Mouse (Mus musculus) midbrain, embryonic 13.5 days (tissue): ENCODE measurements around the gene Isoc2b. TPM values are rescaled to one million over a fixed set of nuclear protein-coding genes. Genes with fewer than 3 reads are reported as not detected.
"Not testable (repeated sequence)": the region's sequence is repeated elsewhere in the genome, so short reads cannot be mapped to it uniquely, and the experiment has no call there.

ENCODE experiments used
- ATAC-seq: fragments of 200-750 bp; cut with Nextera tagmentation; 2 replicates; pipeline ENCODE4 v1.8.0; 2017; ENCODE audit warnings: mild to moderate bottlenecking, moderate TSS enrichment, moderate library complexity
- H3K27ac ChIP-seq: fragments of 300-500 bp; sonication (generic); 2 replicates; pipeline ENCODE4 v1.5.1; 2015; ENCODE audit warnings: inconsistent platforms, mild to moderate bottlenecking, moderate library complexity
- H3K27me3 ChIP-seq: fragments of 300-500 bp; sonication (generic); 2 replicates; pipeline ENCODE4 v1.6.1; 2015; ENCODE audit warnings: mild to moderate bottlenecking, inconsistent platforms
- H3K36me3 ChIP-seq: fragments of 300-500 bp; sonication (generic); 2 replicates; pipeline ENCODE4 v1.6.1; 2015; ENCODE audit warnings: mild to moderate bottlenecking, inconsistent platforms
- H3K4me1 ChIP-seq: fragments of 300-500 bp; sonication (generic); replicated peaks from 2 replicates; pipeline ENCODE4 v1.6.1; 2015; ENCODE audit warnings: inconsistent platforms
- H3K4me2 ChIP-seq: fragments of 300-500 bp; sonication (generic); replicated peaks from 2 replicates; pipeline ENCODE4 v1.6.1; 2015; ENCODE audit warnings: moderate library complexity, mild to moderate bottlenecking, inconsistent platforms
- H3K4me3 ChIP-seq: fragments of 300-500 bp; sonication (generic); replicated peaks from 2 replicates; pipeline ENCODE4 v1.5.1; 2015; ENCODE audit warnings: mild to moderate bottlenecking, inconsistent platforms
- H3K9ac ChIP-seq: fragments of 300-500 bp; sonication (generic); replicated peaks from 2 replicates; pipeline ENCODE4 v1.6.1; 2015; ENCODE audit warnings: mild to moderate bottlenecking, inconsistent platforms
- H3K9me3 ChIP-seq: fragments of 300-500 bp; sonication (generic); 2 replicates; pipeline ENCODE4 v1.6.1; 2016; ENCODE audit warnings: mild to moderate bottlenecking, inconsistent platforms
- WGBS: fragments of 180-500 bp; shearing (Covaris S2); methylation state at CpG from one replicate; pipeline ENCODE4 v1.1.7; 2015; 5-methylcytosine and 5-hydroxymethylcytosine counted together
- polyA plus RNA-seq: library from polyadenylated mRNA; unstranded; fragments of >200 nt; fragmentation: Nextera tagmentation; extraction: Ambion mirVana; gene quantifications from 2 replicates; pipeline ENCODE4 v1.2.1, GENCODE M21; 2015

Isoc2b gene
- polyA plus RNA-seq, 1 experiment from 2014 or later: 3.3 TPM

DNA sequence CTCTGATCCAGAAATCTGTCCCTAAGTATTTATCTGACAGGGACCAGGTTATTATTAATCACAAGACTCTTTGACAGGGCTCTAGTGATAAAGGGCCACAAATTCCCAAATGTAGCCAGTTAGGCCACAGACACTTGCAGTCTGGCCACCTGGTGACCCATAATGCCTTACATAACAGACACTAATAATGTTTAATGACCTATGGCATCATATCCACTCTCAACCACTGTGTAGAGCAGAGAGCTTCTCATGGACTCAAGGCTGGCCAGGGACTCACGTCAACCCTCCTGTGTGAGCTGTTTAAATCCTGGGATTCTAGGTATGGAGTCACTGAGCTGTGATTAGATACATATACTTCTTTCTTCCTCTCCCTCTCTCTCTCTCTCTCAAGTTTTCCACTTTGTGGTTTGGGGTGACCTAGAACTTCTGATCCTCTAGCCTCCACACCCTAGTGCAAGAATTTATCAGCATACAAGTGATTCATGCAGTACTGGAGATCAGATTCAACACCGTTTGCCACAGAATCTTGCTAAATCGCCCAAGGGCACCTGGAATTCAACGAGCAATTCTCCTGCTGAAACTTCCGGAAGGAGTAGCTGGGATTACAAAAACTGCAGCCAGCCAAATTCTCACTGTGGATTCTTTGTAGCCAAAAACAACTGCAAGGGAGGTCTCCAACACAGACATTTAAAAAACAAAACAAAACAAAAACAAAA is 5.8 kb downstream of the Isoc2b start:
- no peak for ATAC-seq

DNA sequence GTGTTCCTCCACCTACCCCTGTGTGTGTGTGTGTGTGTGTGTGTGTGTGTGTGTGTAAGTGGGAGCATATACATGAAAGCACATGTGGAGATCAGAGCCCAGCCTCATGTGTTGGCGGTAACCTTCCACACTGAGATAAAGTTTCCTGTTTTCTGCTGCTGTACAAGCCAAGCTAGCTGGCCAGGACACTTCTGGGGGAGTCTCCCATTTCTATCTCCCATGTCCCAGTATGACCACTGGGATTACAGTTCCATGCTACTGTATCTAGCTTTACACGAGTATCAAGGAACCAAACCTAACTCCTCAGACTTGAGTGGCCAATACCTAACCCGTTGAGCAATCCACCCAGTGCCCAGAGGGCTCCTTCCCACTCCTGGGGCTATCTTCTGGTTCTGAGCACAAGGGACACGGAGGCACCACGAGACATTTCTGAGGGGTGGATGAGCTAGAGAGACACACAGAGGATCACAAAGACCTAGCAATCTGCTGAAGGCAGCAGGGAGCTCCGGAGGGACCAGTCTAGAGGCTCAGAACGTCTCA is 6.4 kb downstream of the Isoc2b start:
- Histone ChIP-seq H3K9me3 (no peaks in the 10 kb centered on the region), H3K4me3 (no peak overlapping the region), H3K27me3 (no peaks in the 10 kb centered on the region), H3K9ac (no peak overlapping the region), H3K36me3 (no peaks in the 10 kb centered on the region), H3K4me1 (peaks cover 13% of the 10 kb centered on the region), H3K4me2 (no peak overlapping the region), H3K27ac (no peak overlapping the region)
- 79% methylated on average over 7 of the region's 7 CpGs for WGBS
- no peak for ATAC-seq

More for the DNA sequence above, 5.8 kb downstream of the Isoc2b start:
- 84% methylated on average over 5 of the region's 5 CpGs for whole genome bisulfite sequencing
- H3K9ac ChIP-seq: no peak overlapping the region
- no peaks in the 10 kb centered on the region for H3K9me3 ChIP-seq
- H3K36me3 ChIP-seq: no peaks in the 10 kb centered on the region
- H3K4me1 ChIP-seq: peaks cover 13% of the 10 kb centered on the region
- no peak overlapping the region for H3K4me3 ChIP-seq
- no peaks in the 10 kb centered on the region for H3K27me3 ChIP-seq
- H3K4me2 ChIP-seq: no peak overlapping the region
- no peak overlapping the region for H3K27ac ChIP-seq

DNA sequence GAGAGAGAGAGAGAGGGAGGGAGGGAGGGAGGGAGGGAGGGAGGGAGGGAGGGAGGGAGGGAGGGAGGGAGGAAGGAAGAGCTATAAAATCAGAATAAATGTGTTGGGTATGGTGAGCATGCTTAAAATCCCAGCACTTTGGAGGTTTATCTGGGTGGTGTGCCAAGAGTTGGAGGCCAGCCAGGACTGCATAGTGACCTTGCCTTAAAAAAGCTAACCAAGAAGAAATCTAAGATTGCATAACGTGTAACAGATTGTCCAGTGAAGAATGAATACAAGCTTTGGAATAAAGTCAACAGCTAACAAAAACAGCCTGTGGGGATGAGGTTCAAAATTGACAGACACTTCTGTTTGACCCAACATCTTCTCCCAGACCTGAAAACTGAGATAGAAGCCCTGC is 7.0 kb downstream of the Isoc2b start:
- H3K27ac ChIP-seq: no peak overlapping the region
- H3K36me3 ChIP-seq: no peaks in the 10 kb centered on the region
- no peak for ATAC-seq
- H3K9ac ChIP-seq: no peak overlapping the region
- H3K4me3 ChIP-seq: no peak overlapping the region
- H3K9me3 ChIP-seq: no peaks in the 10 kb centered on the region
- no peaks in the 10 kb centered on the region for H3K27me3 ChIP-seq
- no peak overlapping the region for H3K4me2 ChIP-seq
- WGBS: 73% methylated on average over 1 of the region's 1 CpGs
- peaks cover 13% of the 10 kb centered on the region for H3K4me1 ChIP-seq

DNA sequence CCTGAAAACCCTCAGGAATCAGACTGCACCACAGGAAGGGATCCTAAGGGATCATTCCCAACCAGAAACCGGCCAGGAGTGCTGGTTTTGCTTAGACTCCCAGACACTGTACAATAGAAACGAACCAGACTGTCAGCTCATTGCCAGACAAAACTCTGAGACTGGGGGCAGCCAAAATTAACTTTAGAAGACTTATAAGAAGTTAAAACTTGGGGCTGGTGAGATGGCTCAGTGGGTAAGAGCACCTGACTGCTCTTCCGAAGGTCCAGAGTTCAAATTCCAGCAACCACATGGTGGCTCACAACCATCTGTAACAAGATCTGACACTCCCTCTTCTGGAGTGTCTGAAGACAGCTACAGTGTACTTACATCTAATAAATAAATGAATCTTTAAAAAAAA is 9.1 kb downstream of the Isoc2b start:
- WGBS: 86% methylated on average over 3 of the region's 3 CpGs
- H3K9me3 ChIP-seq, ATAC-seq, H3K27ac ChIP-seq, H3K27me3 ChIP-seq, H3K4me2 ChIP-seq, H3K4me1 ChIP-seq, H3K4me3 ChIP-seq, H3K9ac ChIP-seq, H3K36me3 ChIP-seq: not testable (repeated sequence)

DNA sequence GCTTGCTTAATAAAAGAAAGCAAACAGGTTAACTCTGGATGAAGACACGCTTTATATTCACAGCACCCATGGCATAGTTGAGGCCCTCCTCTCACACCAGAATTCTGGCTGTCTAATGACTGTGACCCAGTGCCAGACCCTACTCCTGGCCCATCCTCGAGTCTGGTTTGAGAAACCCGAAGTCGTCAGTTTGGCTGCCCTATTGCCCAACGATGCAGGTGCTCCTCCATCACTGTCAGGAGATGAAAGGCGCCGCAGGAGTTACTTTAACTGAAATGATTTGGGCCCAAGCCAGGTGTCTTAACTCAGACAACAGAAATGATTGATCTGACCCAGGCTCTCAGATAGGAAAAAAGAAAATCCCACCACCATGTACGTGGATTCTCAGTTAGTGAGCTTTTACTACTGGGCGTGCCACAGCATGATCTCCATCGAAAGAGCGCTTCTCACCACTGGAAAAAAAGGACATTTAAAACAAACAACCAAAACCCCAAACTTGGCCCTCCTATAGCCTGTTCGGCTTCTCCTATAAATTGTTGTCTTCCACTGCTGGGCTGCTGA is 10.6 kb downstream of the Isoc2b start:
- H3K4me3 ChIP-seq: no peak overlapping the region
- WGBS: 83% methylated on average over 12 of the region's 12 CpGs
- no peaks in the 10 kb centered on the region for H3K36me3 ChIP-seq
- no peaks in the 10 kb centered on the region for H3K4me1 ChIP-seq
- H3K9ac ChIP-seq: no peak overlapping the region
- no peaks in the 10 kb centered on the region for H3K27me3 ChIP-seq
- no peaks in the 10 kb centered on the region for H3K9me3 ChIP-seq
- no peak overlapping the region for H3K4me2 ChIP-seq
- H3K27ac ChIP-seq: no peak overlapping the region
- ATAC-seq: no peak

DNA sequence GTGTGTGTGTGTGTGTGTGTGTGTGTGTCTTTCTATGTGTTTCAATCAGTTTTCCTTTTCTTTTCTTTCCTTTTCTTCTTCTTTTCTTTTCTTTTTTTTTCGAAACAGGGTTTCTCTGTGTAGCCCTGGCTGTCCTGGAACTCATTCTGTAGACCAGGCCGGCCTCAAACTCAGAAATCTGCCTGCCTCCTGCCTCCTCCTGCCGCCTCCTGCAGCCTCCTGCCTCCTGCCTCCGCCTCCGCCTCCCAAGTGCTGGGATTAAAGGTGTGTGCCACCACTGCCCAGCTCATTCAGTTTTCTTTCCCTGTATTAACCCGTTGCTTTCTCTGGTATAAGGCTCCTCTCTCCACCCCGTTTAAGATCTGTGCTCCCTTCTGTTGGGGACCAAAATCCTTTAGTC is 12.7 kb downstream of the Isoc2b start:
- Histone ChIP-seq H3K27ac (no peak overlapping the region), H3K27me3 (no peaks in the 10 kb centered on the region), H3K4me3 (no peak overlapping the region), H3K36me3 (no peaks in the 10 kb centered on the region), H3K9me3 (no peaks in the 10 kb centered on the region), H3K4me1 (no peaks in the 10 kb centered on the region), H3K9ac (no peak overlapping the region), H3K4me2 (no peak overlapping the region)
- WGBS: 55% methylated on average over 6 of the region's 7 CpGs
- ATAC-seq: no peak

DNA sequence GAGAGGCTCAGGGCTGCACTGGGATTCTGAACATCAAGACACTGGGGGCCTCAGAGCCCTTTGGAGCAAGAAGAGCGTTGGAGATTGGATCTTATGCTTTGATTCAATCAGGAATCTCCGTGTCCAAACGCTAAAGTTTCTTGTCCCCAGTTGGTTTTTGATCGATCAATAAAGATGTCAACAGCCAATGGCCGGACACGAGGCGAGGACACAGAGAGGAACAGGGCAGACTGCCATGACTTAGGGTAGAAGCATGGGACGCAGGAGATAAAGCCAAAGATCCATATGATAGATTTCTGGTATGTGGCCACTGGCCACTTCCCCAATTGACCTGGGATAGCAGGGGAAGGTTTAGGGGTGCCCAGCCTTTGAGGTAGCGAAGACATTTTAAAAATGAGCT is 13.6 kb downstream of the Isoc2b start:
- Histone ChIP-seq H3K27ac (no peak overlapping the region), H3K9me3 (no peaks in the 10 kb centered on the region), H3K4me1 (no peaks in the 10 kb centered on the region), H3K36me3 (no peaks in the 10 kb centered on the region), H3K9ac (no peak overlapping the region), H3K4me3 (no peak overlapping the region), H3K4me2 (no peak overlapping the region), H3K27me3 (no peaks in the 10 kb centered on the region)
- WGBS: 87% methylated on average over 9 of the region's 9 CpGs
- ATAC-seq: no peak

DNA sequence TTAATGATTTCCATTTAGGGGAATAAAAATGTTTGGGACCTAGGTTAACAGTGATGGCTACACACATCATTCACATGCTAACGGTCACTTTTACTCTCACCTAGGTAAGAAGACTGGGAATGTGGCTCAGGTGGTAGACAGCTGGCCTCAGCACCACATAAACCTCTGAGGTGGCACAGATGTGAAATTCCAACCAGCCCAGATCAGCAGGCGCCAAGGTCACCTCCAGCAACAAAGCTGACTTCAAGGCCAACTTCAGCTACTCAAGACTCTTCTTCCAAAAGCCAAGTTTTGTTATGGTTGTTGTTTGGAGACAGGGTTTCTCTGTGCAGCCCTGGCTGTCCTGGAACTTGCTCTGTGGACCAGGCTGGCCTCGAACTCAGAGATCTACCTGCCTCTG is 16.4 kb downstream of the Isoc2b start:
- WGBS: 89% methylated on average over 3 of the region's 3 CpGs
- Histone ChIP-seq H3K36me3 (no peaks in the 10 kb centered on the region), H3K4me3 (no peak overlapping the region), H3K9ac (no peak overlapping the region), H3K9me3 (no peaks in the 10 kb centered on the region), H3K27ac (no peak overlapping the region), H3K4me1 (no peaks in the 10 kb centered on the region), H3K4me2 (no peak overlapping the region), H3K27me3 (peaks cover 4% of the 10 kb centered on the region; the same call in 1 of the 2 replicates)
- no peak for ATAC-seq

DNA sequence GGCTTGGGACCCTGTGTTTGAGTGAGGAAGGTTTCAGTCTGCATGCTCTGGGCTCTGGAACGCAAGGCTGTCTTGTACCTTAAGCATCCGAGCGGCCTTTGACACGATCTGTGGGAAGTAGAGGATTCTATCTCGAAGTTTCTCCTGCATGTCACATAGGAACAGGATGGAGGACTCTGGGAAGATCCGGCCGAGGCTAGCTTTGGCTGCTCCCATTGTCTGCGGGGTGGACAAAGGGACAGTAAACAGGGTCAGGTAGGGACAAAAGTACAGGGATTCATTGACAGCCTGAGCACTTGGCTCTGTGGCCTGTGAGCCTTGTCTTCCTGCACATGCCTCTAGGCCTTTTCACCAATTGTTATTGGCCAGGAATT is 18.8 kb downstream of the Isoc2b start:
- Histone ChIP-seq H3K27me3 (peaks cover 9% of the 10 kb centered on the region), H3K27ac (no peak overlapping the region), H3K4me2 (no peak overlapping the region), H3K4me1 (no peaks in the 10 kb centered on the region), H3K36me3 (no peaks in the 10 kb centered on the region), H3K9ac (no peak overlapping the region), H3K9me3 (no peaks in the 10 kb centered on the region), H3K4me3 (no peak overlapping the region)
- WGBS: 68% methylated on average over 8 of the region's 8 CpGs
- no peak for ATAC-seq

DNA sequence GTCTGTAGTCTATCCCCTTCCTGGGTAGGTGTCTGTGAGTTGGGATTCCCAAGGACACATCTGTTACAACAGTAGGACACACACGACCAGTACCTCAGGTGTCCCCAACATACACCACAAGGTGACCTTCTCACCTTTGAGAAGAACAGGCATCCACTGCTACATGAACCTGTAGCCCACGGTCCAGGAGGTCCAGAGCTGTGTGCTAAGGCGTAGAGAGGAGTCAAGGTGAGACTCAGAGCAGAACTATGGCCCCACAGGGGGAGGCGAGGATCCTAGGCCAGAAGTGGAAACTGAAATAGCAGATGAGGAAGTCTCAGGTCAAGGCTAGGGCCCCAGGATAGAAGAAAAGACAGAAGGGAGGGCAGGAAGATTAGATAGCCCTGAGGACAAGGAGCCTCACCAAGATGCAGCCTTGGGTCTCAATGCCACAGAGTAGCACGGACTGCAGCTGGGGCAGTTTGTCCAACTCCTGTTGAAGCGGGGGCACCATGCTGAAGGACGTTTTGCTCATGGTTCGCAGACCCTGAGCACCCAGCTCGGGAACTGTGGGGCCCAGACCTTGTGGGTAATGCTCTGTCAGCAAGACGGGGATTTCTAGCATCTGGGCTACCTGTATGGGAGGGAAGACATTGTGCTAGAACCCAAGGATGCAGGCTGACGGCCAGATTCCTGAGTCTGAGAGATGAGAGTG is 19.3 kb downstream of the Isoc2b start:
- H3K9me3 ChIP-seq: no peaks in the 10 kb centered on the region
- WGBS: 79% methylated on average over 11 of the region's 11 CpGs
- no peak overlapping the region for H3K9ac ChIP-seq
- H3K4me1 ChIP-seq: no peaks in the 10 kb centered on the region
- no peak overlapping the region for H3K4me3 ChIP-seq
- H3K27me3 ChIP-seq: peaks cover 13% of the 10 kb centered on the region
- no peaks in the 10 kb centered on the region for H3K36me3 ChIP-seq
- ATAC-seq: no peak
- H3K4me2 ChIP-seq: no peak overlapping the region
- no peak overlapping the region for H3K27ac ChIP-seq

DNA sequence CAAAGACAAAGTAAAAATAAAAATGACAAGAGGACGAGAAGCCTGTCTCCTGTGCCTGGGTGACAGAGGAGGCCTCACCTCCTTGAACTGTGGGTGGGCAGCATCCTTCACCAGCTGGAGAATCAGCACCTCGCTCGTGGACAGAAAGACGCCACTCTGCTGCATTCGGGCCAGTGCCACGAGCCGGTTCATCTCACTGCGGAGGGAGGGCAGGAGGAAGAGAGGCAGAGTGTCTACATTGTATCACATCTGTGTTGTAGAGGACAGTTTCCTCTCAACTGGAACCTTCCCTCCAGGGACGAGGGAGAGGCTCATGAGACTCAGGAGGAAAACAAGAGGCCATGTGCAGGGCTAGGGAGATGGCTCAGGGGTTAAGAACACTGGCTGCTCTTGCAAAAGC is 20.7 kb downstream of the Isoc2b start:
- no peaks in the 10 kb centered on the region for H3K9me3 ChIP-seq
- no peaks in the 10 kb centered on the region for H3K36me3 ChIP-seq
- ATAC-seq: no peak
- H3K9ac ChIP-seq: no peak overlapping the region
- 63% methylated on average over 9 of the region's 9 CpGs for WGBS
- H3K4me3 ChIP-seq: no peak overlapping the region
- H3K27ac ChIP-seq: no peak overlapping the region
- no peak overlapping the region for H3K4me2 ChIP-seq
- H3K4me1 ChIP-seq: peaks cover 7% of the 10 kb centered on the region
- peaks cover 19% of the 10 kb centered on the region for H3K27me3 ChIP-seq

DNA sequence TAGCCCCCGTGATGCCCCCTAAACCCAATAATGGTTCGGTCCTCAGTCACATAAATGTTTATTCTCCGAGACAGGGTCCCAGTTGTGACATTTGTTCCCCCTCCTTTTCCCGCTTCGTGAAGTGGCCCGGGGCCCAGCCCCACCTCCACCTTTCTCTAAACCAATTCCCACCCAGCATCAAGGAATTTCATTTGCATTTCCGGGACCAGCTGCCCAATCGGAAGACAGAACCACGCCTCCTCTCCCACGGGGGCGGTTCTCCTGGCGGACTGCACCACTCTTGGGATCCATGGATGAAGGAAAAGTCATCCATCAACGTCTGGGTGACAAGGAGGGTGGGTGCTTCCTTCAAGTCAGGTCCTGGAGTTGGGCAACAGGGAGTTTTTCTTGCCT is 25.1 kb downstream of the Isoc2b start:
- peak; percentile 75 for ATAC-seq
- Histone ChIP-seq H3K9ac (peak overlapping the region; percentile 76), H3K27me3 (peaks cover 43% of the 10 kb centered on the region), H3K27ac (peak overlapping the region; percentile 84), H3K4me2 (peak overlapping the region; percentile 88), H3K4me3 (peak overlapping the region; percentile 64), H3K9me3 (no peaks in the 10 kb centered on the region), H3K4me1 (peaks cover 36% of the 10 kb centered on the region), H3K36me3 (no peaks in the 10 kb centered on the region)
- 0% methylated on average over 13 of the region's 13 CpGs for WGBS
